Mouse (Mus musculus) liver, adult 2 months (tissue): Measurements from ENCODE around the gene Zfp444.

Experiments
- CTCF ChIP-seq: fragments of 200-500 bp; IDR thresholded peaks from 2 replicates; pipeline ENCODE4 v1.5.1; 2011; ENCODE audit warnings: low read depth, low read length, control low read depth
- POLR2A ChIP-seq: fragments of 200-500 bp; IDR thresholded peaks from 2 replicates; pipeline ENCODE4 v1.6.1; 2011; ENCODE audit warnings: low read length, control low read depth; ENCODE audit not compliant: insufficient read depth; ENCODE audit errors: extremely low read depth

DNA sequence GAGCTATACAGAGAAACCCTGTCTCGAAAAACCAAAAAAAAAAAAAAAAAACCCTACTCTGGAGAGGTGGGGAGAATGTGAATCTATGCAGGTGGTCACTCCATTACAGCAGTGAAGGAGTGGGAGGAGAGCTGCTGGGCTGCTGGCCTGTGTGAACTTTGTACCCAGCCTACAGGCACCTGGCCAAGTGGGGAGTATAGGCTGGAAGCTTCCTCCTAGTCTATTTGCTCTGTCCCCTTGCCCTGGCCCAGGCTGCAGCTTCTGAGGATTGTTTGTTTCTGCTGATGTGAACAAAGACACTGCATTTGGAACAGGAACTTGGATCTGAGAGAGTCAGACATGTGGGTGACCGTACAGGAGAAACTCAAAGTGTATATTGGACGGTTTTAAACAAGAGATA is 2.6 kb upstream of the Zfp444 start:
- TF ChIP-seq CTCF (no peak), POLR2A (no peak)
